Mouse (Mus musculus): ENCODE results near the gene Rhebl1.

DNA sequence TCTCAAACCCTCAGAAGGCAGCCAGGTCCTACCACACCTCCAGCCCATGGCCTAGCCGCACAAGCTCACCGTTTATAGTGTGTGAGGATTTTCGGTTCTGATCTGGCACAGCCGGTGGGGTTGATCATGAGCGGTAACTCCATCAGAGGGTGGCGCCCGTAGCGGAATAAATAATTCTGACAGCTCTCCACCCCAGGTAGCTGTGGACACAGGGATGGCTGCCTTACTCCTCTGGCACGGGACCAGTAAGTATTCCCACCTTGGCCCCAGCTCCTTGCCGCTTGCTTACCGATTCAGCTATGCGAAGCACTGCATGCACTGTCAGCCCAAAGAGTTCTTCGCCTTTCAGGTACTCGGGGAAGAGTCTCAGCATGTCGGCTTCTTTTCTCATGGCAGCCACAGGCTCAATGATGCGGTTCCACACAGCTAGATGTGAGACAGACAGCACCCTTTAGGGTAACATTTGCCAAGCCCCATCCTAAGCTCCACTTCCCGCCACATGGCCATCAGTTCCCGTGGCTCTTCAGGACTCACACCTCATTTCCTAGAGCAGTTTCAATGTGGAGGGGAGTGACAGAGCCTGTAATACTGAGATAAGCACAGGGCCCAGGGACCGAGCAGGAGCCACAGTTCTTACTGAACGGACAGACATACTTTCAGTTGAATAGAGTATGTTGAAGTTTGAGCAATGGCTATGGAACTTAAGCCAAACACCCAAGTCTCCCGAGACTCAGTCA, 57.2 kb downstream of the Rhebl1 start:
- no peak for TF ChIP-seq CTCF (IDR thresholded peaks at IDR 0.05; ENCODE audit: control insufficient read depth, insufficient read depth, low read length)
- no peak for TF ChIP-seq POLR2A (IDR thresholded peaks at IDR 0.05; ENCODE audit: borderline replicate concordance, control insufficient read depth, low read depth, low read length)

All from bone marrow, adult 2 months (tissue).